Mouse (Mus musculus): ENCODE measurements around the gene Mrpl22. TPM values are rescaled to one million over a fixed set of nuclear protein-coding genes. Genes with fewer than 3 reads are reported as not detected.

The Mrpl22 gene
- polyA plus RNA-seq, 1 experiment from 2014 or later: 135 TPM

Other genes starting within 250 kb of the Mrpl22 start
- 17.6 and 21.7 TPM in 2 replicates for gene Larp1, start 162.6 kb upstream of the Mrpl22 start, polyA plus RNA-seq (2016; fragmentation: Nextera tagmentation; extraction: Ambion mirVana)
- gene Gm12248, start 78.5 kb upstream of the Mrpl22 start, polyA plus RNA-seq (2016; fragmentation: Nextera tagmentation; extraction: Ambion mirVana): not detected in 2 replicates
- gene Cnot8, start 67.5 kb upstream of the Mrpl22 start, polyA plus RNA-seq (2016; fragmentation: Nextera tagmentation; extraction: Ambion mirVana): 106 and 109 TPM in 2 replicates
- gene Gemin5, start 3.1 kb upstream of the Mrpl22 start, polyA plus RNA-seq (2016; fragmentation: Nextera tagmentation; extraction: Ambion mirVana): 28.9 and 29.7 TPM in 2 replicates
- 2.3 and 2.4 TPM in 2 replicates for gene Igtp, start 27.9 kb downstream of the Mrpl22 start, polyA plus RNA-seq (2016; fragmentation: Nextera tagmentation; extraction: Ambion mirVana)
- gene Irgm2, start 28.0 kb downstream of the Mrpl22 start, polyA plus RNA-seq (2016; fragmentation: Nextera tagmentation; extraction: Ambion mirVana): 0.63 and 0.87 TPM in 2 replicates
- not detected in 2 replicates for gene 4930438A08Rik, start 103.1 kb downstream of the Mrpl22 start, polyA plus RNA-seq (2016; fragmentation: Nextera tagmentation; extraction: Ambion mirVana)
- gene Zfp692, start 135.4 kb downstream of the Mrpl22 start, polyA plus RNA-seq (2016; fragmentation: Nextera tagmentation; extraction: Ambion mirVana): 28.0 and 29.2 TPM in 2 replicates
- 32.1 and 32.3 TPM in 2 replicates for gene Zfp672, start 158.7 kb downstream of the Mrpl22 start, polyA plus RNA-seq (2016; fragmentation: Nextera tagmentation; extraction: Ambion mirVana)
- 39.0 and 39.8 TPM in 2 replicates for gene Sh3bp5l, start 159.1 kb downstream of the Mrpl22 start, polyA plus RNA-seq (2016; fragmentation: Nextera tagmentation; extraction: Ambion mirVana)
- gene Lypd8, start 207.4 kb downstream of the Mrpl22 start, polyA plus RNA-seq (2016; fragmentation: Nextera tagmentation; extraction: Ambion mirVana): not detected in 2 replicates
- not detected in 2 replicates for gene 1810065E05Rik, start 249.4 kb downstream of the Mrpl22 start, polyA plus RNA-seq (2016; fragmentation: Nextera tagmentation; extraction: Ambion mirVana)